Mouse (Mus musculus): ENCODE results near the gene Frmd3.
"Not testable (repeated sequence)": the region's sequence is repeated elsewhere in the genome, so short reads cannot be mapped to it uniquely, and the experiment has no call there.

Gene Frmd3

GRCm38 (mm10) chr4:74013211-74014047 is at the start of gene Frmd3:
Gene Frmd3 (plus strand): TSS chr4:74013442.
- DNase-seq (ENCODE audit: low read depth, low spot score) = peak; percentile 44

GRCm38 (mm10) chr4:73980454-73980853 is 32.8 kb upstream of the Frmd3 start:
- no peak for DNase-seq (ENCODE audit: low read depth, low spot score)

GRCm38 (mm10) chr4:74012277-74012676 is 965 bp upstream of the Frmd3 start:
- DNase-seq (ENCODE audit: low read depth, low spot score) = no peak

GRCm38 (mm10) chr4:74012700-74013099 is 542 bp upstream of the Frmd3 start:
- DNase-seq (ENCODE audit: low read depth, low spot score) = peak; percentile 8

GRCm38 (mm10) chr4:74014048-74014500 is 832 bp downstream of the Frmd3 start:
- no peak for DNase-seq (ENCODE audit: low read depth, low spot score)

GRCm38 (mm10) chr4:74020084-74020483 is 6.8 kb downstream of the Frmd3 start:
- DNase-seq (ENCODE audit: low read depth, low spot score) = peak; percentile 57

GRCm38 (mm10) chr4:74043226-74043625 is 30.0 kb downstream of the Frmd3 start:
- no peak for DNase-seq (ENCODE audit: low read depth, low spot score)

GRCm38 (mm10) chr4:74051692-74052091 is 38.5 kb downstream of the Frmd3 start:
- no peak for DNase-seq (ENCODE audit: low read depth, low spot score)

- DNase-seq (ENCODE audit: low read depth, low spot score) = no peak
These were observed 63.5 kb downstream of the Frmd3 start for GRCm38 (mm10) chr4:74076727-74077126.

GRCm38 (mm10) chr4:74110816-74111215 is 97.6 kb downstream of the Frmd3 start:
- no peak for DNase-seq (ENCODE audit: low read depth, low spot score)

GRCm38 (mm10) chr4:74191528-74191927 is 178.3 kb downstream of the Frmd3 start:
- DNase-seq (ENCODE audit: low read depth, low spot score) = no peak

GRCm38 (mm10) chr4:74201281-74201811 is 188.1 kb downstream of the Frmd3 start:
- no peak for DNase-seq (ENCODE audit: low read depth, low spot score)

- DNase-seq (ENCODE audit: low read depth, low spot score) = not testable (repeated sequence)
These were observed 208.5 kb downstream of the Frmd3 start for GRCm38 (mm10) chr4:74221780-74222179.

- peak; percentile 27 for DNase-seq (ENCODE audit: low read depth, low spot score)
These were observed 209.1 kb downstream of the Frmd3 start for GRCm38 (mm10) chr4:74222360-74222759.

- DNase-seq (ENCODE audit: low read depth, low spot score) = peak; percentile 14
These were observed 211.0 kb downstream of the Frmd3 start for GRCm38 (mm10) chr4:74224210-74224609.

- peak; percentile 82 for DNase-seq (ENCODE audit: low read depth, low spot score)
These were observed 217.8 kb downstream of the Frmd3 start for GRCm38 (mm10) chr4:74230994-74231393.

- peak; percentile 87 for DNase-seq (ENCODE audit: low read depth, low spot score)
These were observed 218.2 kb downstream of the Frmd3 start for GRCm38 (mm10) chr4:74231405-74231804.

GRCm38 (mm10) chr4:74233534-74233933 is 220.3 kb downstream of the Frmd3 start:
- DNase-seq (ENCODE audit: low read depth, low spot score) = no peak

GRCm38 (mm10) chr4:74242176-74242575 is 228.9 kb downstream of the Frmd3 start, which contains the start of gene Kdm4c:
Gene Kdm4c (plus strand): TSS chr4:74242497.
- no peak for DNase-seq (ENCODE audit: low read depth, low spot score)

Data from R1 (cell line).